Mouse (Mus musculus): ENCODE measurements around the gene Nbas.
A peak's percentile ranks its signal among the peaks of the same experiment; 100 is the strongest.

Gene Nbas

GRCm38 (mm10) chr12:13532731-13533365 lies 263.9 kb downstream of the Nbas start:
- no peak for DNase-seq (ENCODE audit: low read depth, low spot score)

GRCm38 (mm10) chr12:13539171-13539570 lies 270.2 kb downstream of the Nbas start:
- no peak for DNase-seq (ENCODE audit: low read depth, low spot score)

- DNase-seq (ENCODE audit: low read depth, low spot score): no peak
These were observed 274.9 kb downstream of the Nbas start for GRCm38 (mm10) chr12:13543806-13544205.

- DNase-seq (ENCODE audit: low read depth, low spot score): no peak
These were observed 294.8 kb downstream of the Nbas start for GRCm38 (mm10) chr12:13563646-13564289.

GRCm38 (mm10) chr12:13564330-13564729 lies 295.4 kb downstream of the Nbas start:
- DNase-seq (ENCODE audit: low read depth, low spot score): no peak

GRCm38 (mm10) chr12:13566421-13566820 lies 297.5 kb downstream of the Nbas start:
- DNase-seq (ENCODE audit: low read depth, low spot score): no peak

- no peak for DNase-seq (ENCODE audit: low read depth, low spot score)
These were observed 306.2 kb downstream of the Nbas start for GRCm38 (mm10) chr12:13575158-13575557.

GRCm38 (mm10) chr12:13575605-13576600 lies 307.0 kb downstream of the Nbas start:
- DNase-seq (ENCODE audit: low read depth, low spot score): no peak

- DNase-seq (ENCODE audit: low read depth, low spot score): no peak
These were observed 307.8 kb downstream of the Nbas start for GRCm38 (mm10) chr12:13576761-13577160.

- no peak for DNase-seq (ENCODE audit: low read depth, low spot score)
These were observed 311.9 kb downstream of the Nbas start for GRCm38 (mm10) chr12:13580796-13581195.

GRCm38 (mm10) chr12:13583386-13583785 lies 314.5 kb downstream of the Nbas start:
- no peak for DNase-seq (ENCODE audit: low read depth, low spot score)

GRCm38 (mm10) chr12:13585527-13586156 lies 316.7 kb downstream of the Nbas start:
- no peak for DNase-seq (ENCODE audit: low read depth, low spot score)

- DNase-seq (ENCODE audit: low read depth, low spot score): no peak
These were observed 318.7 kb downstream of the Nbas start for GRCm38 (mm10) chr12:13587675-13588074.

- no peak for DNase-seq (ENCODE audit: low read depth, low spot score)
These were observed 320.1 kb downstream of the Nbas start for GRCm38 (mm10) chr12:13589021-13589420.

- no peak for DNase-seq (ENCODE audit: low read depth, low spot score)
These were observed 326.0 kb downstream of the Nbas start for GRCm38 (mm10) chr12:13594746-13595469.

- DNase-seq (ENCODE audit: low read depth, low spot score): no peak
These were observed 328.1 kb downstream of the Nbas start for GRCm38 (mm10) chr12:13597026-13597425.

GRCm38 (mm10) chr12:13598545-13598944 lies 329.6 kb downstream of the Nbas start:
- no peak for DNase-seq (ENCODE audit: low read depth, low spot score)

- peak; percentile 1 for DNase-seq (ENCODE audit: low read depth, low spot score)
These were observed 333.5 kb downstream of the Nbas start for GRCm38 (mm10) chr12:13602414-13602813.

GRCm38 (mm10) chr12:13607021-13607420 lies 338.1 kb downstream of the Nbas start:
- DNase-seq (ENCODE audit: low read depth, low spot score): no peak

GRCm38 (mm10) chr12:13609027-13609426 lies 340.1 kb downstream of the Nbas start:
- no peak for DNase-seq (ENCODE audit: low read depth, low spot score)

GRCm38 (mm10) chr12:13613041-13613440 lies 344.1 kb downstream of the Nbas start:
- no peak for DNase-seq (ENCODE audit: low read depth, low spot score)

All from WW6 (cell line).